Mouse (Mus musculus) intestine, postnatal 0 days (tissue): ENCODE measurements at regions not wholly inside any gene's neighbourhood (a gene's known extent, or its start where the extent isn't known, plus 50 kb on each side); places are given as distances from the start of the nearest gene placed in this dataset.

Experiments
- ATAC-seq: fragments of 200-750 bp; cut with Nextera tagmentation; 2 replicates; pipeline ENCODE4 v1.8.0; 2017; ENCODE audit warnings: mild to moderate bottlenecking, moderate TSS enrichment, moderate library complexity
- H3K27ac ChIP-seq: fragments of 300-500 bp; sonication (generic); 2 replicates; pipeline ENCODE4 v1.5.1; 2014; ENCODE audit warnings: mild to moderate bottlenecking, low read depth, low read length, moderate library complexity
- H3K27me3 ChIP-seq: fragments of 300-500 bp; sonication (generic); replicated peaks from 2 replicates; pipeline ENCODE4 v1.6.1; 2014; ENCODE audit warnings: low read length, mixed read lengths; ENCODE audit not compliant: control insufficient read depth, insufficient read depth
- H3K36me3 ChIP-seq: fragments of 300-500 bp; sonication (generic); 2 replicates; pipeline ENCODE4 v1.6.1; 2014; ENCODE audit warnings: mild to moderate bottlenecking, moderate library complexity; ENCODE audit not compliant: control insufficient read depth, insufficient read depth
- H3K4me1 ChIP-seq: fragments of 300-500 bp; sonication (generic); replicated peaks from 2 replicates; pipeline ENCODE4 v1.6.1; 2014; ENCODE audit warnings: antibody characterized with exemption, low read length, mixed read lengths; ENCODE audit not compliant: control insufficient read depth, insufficient read depth
- H3K4me2 ChIP-seq: fragments of 300-500 bp; sonication (generic); replicated peaks from 2 replicates; pipeline ENCODE4 v1.6.1; 2014; ENCODE audit warnings: low read depth, mild to moderate bottlenecking, moderate library complexity
- H3K4me3 ChIP-seq: fragments of 300-500 bp; sonication (generic); 2 replicates; pipeline ENCODE4 v1.5.1; 2014; ENCODE audit warnings: low read depth, low read length
- H3K9ac ChIP-seq: fragments of 300-500 bp; sonication (generic); 2 replicates; pipeline ENCODE4 v1.6.1; 2014; ENCODE audit warnings: mild to moderate bottlenecking, low read depth, low read length
- H3K9me3 ChIP-seq: fragments of 300-500 bp; sonication (generic); 2 replicates; pipeline ENCODE4 v1.6.1; 2016; ENCODE audit warnings: mixed run types; ENCODE audit not compliant: control insufficient read depth
- CTCF ChIP-seq: sonication (generic); IDR thresholded peaks from 2 replicates; pipeline ENCODE4 v1.5.1; 2016; ENCODE audit warnings: low read depth, mild to moderate bottlenecking, control low read depth, antibody characterized with exemption, moderate library complexity
- WGBS: fragments of 180-500 bp; shearing (Covaris S2); extraction: QIAGEN DNeasy Blood & Tissue Kit; methylation state at CpG from one replicate; pipeline ENCODE4 v1.1.7; 2014; 5-methylcytosine and 5-hydroxymethylcytosine counted together

- H3K9me3 ChIP-seq: no peaks in the 10 kb centered on the region
- 67% methylated on average over 6 of the region's 6 CpGs for WGBS
Measured at GRCm38 (mm10) chr12:54382061-54382460, 178.4 kb upstream of the Egln3 start.

GRCm38 (mm10) chr12:54380322-54380721 is 176.7 kb upstream of the Egln3 start:
- TF ChIP-seq CTCF: no peak

More at GRCm38 (mm10) chr12:54382061-54382460, 178.4 kb upstream of the Egln3 start:
- H3K27me3 ChIP-seq: no peaks in the 10 kb centered on the region
- no peak for TF ChIP-seq CTCF
- H3K4me3 ChIP-seq: no peak overlapping the region
- H3K27ac ChIP-seq: no peak overlapping the region
- no peaks in the 10 kb centered on the region for H3K36me3 ChIP-seq
- no peak overlapping the region for H3K9ac ChIP-seq
- no peak overlapping the region for H3K4me2 ChIP-seq
- no peak for ATAC-seq
- peaks cover 2% of the 10 kb centered on the region; the same call in 1 of the 2 replicates for H3K4me1 ChIP-seq

GRCm38 (mm10) chr12:54378576-54378975 is 174.9 kb upstream of the Egln3 start:
- ATAC-seq: no peak
- H3K9ac ChIP-seq: no peak overlapping the region
- H3K36me3 ChIP-seq: no peaks in the 10 kb centered on the region
- H3K4me1 ChIP-seq: peaks cover 9% of the 10 kb centered on the region; the same call in 1 of the 2 replicates
- H3K4me2 ChIP-seq: no peak overlapping the region
- no peak overlapping the region for H3K27ac ChIP-seq
- H3K9me3 ChIP-seq: no peaks in the 10 kb centered on the region
- no peak for TF ChIP-seq CTCF
- H3K27me3 ChIP-seq: no peaks in the 10 kb centered on the region
- 27% methylated on average over 2 of the region's 2 CpGs for WGBS
- H3K4me3 ChIP-seq: no peak overlapping the region

More at GRCm38 (mm10) chr12:54380322-54380721, 176.7 kb upstream of the Egln3 start:
- no peak overlapping the region for H3K9ac ChIP-seq
- ATAC-seq: no peak
- H3K9me3 ChIP-seq: no peaks in the 10 kb centered on the region
- peaks cover 9% of the 10 kb centered on the region; the same call in 1 of the 2 replicates for H3K4me1 ChIP-seq
- H3K27ac ChIP-seq: no peak overlapping the region
- H3K36me3 ChIP-seq: no peaks in the 10 kb centered on the region
- H3K27me3 ChIP-seq: no peaks in the 10 kb centered on the region
- no peak overlapping the region for H3K4me2 ChIP-seq
- no peak overlapping the region for H3K4me3 ChIP-seq
- 88% methylated on average over 5 of the region's 5 CpGs for WGBS

GRCm38 (mm10) chr12:54374060-54374459 is 170.4 kb upstream of the Egln3 start:
- Histone ChIP-seq H3K4me2 (no peak overlapping the region), H3K4me1 (peaks cover 12% of the 10 kb centered on the region; the same call in 1 of the 2 replicates), H3K4me3 (no peak overlapping the region), H3K36me3 (no peaks in the 10 kb centered on the region), H3K27me3 (no peaks in the 10 kb centered on the region), H3K9ac (no peak overlapping the region), H3K9me3 (no peaks in the 10 kb centered on the region), H3K27ac (0 out of 2 replicates have a peak overlapping the region, but pooled peaks have one; percentile 10)
- WGBS: 41% methylated on average over 4 of the region's 4 CpGs
- peak; percentile 80 for ATAC-seq
- TF ChIP-seq CTCF: no peak

GRCm38 (mm10) chr12:54369217-54369616 is 165.6 kb upstream of the Egln3 start:
- no peak for TF ChIP-seq CTCF
- 0 out of 2 replicates have a peak, but pooled peaks cover 3% of the 10 kb centered on the region for H3K4me1 ChIP-seq
- no peaks in the 10 kb centered on the region for H3K27me3 ChIP-seq
- 60% methylated on average over 5 of the region's 5 CpGs for WGBS
- no peak overlapping the region for H3K9ac ChIP-seq
- no peaks in the 10 kb centered on the region for H3K9me3 ChIP-seq
- no peak overlapping the region for H3K4me3 ChIP-seq
- H3K27ac ChIP-seq: no peak overlapping the region
- H3K4me2 ChIP-seq: no peak overlapping the region
- ATAC-seq: no peak
- H3K36me3 ChIP-seq: no peaks in the 10 kb centered on the region

GRCm38 (mm10) chr12:54364381-54365095 is 160.9 kb upstream of the Egln3 start:
- no peak for TF ChIP-seq CTCF
- H3K27me3 ChIP-seq: no peaks in the 10 kb centered on the region
- H3K4me1 ChIP-seq: no peaks in the 10 kb centered on the region
- no peak overlapping the region for H3K27ac ChIP-seq
- no peak overlapping the region for H3K4me3 ChIP-seq
- H3K9ac ChIP-seq: no peak overlapping the region
- no peak overlapping the region for H3K4me2 ChIP-seq
- ATAC-seq: no peak
- 87% methylated on average over 11 of the region's 11 CpGs for WGBS
- no peaks in the 10 kb centered on the region for H3K36me3 ChIP-seq
- no peaks in the 10 kb centered on the region for H3K9me3 ChIP-seq
